Mouse (Mus musculus) midbrain, embryonic 11.5 days (tissue): Measurements from ENCODE around the gene Pmis2. TPM values are rescaled to one million over a fixed set of nuclear protein-coding genes. Genes with fewer than 3 reads are reported as not detected.
A peak's percentile ranks its signal among the peaks of the same experiment; 100 is the strongest.

Experiments
- ATAC-seq: fragments of 200-750 bp; cut with Nextera tagmentation; 2 replicates; pipeline ENCODE4 v1.8.0; 2017; ENCODE audit warnings: moderate TSS enrichment, moderate library complexity; ENCODE audit not compliant: low FRiP score
- DNase-seq: peaks from one replicate; pipeline ENCODE4 v3.0.0; 2015; ENCODE audit warnings: low spot score; ENCODE audit errors: missing footprints
- H3K27ac ChIP-seq: fragments of 300-500 bp; sonication (generic); 2 replicates; pipeline ENCODE4 v1.5.1; 2014; ENCODE audit warnings: low read depth, low read length
- H3K27me3 ChIP-seq: fragments of 300-500 bp; sonication (generic); 2 replicates; pipeline ENCODE4 v1.6.1; 2014; ENCODE audit warnings: mild to moderate bottlenecking, low read length, moderate library complexity, mixed read lengths; ENCODE audit not compliant: control insufficient read depth, insufficient read depth
- H3K36me3 ChIP-seq: fragments of 300-500 bp; sonication (generic); 2 replicates; pipeline ENCODE4 v1.6.1; 2014; ENCODE audit warnings: mild to moderate bottlenecking, low read length, moderate library complexity, mixed read lengths; ENCODE audit not compliant: control insufficient read depth, insufficient read depth
- H3K4me1 ChIP-seq: fragments of 300-500 bp; sonication (generic); 2 replicates; pipeline ENCODE4 v1.6.1; 2014; ENCODE audit warnings: low read length; ENCODE audit not compliant: control insufficient read depth, insufficient read depth
- H3K4me2 ChIP-seq: fragments of 300-500 bp; sonication (generic); 2 replicates; pipeline ENCODE4 v1.6.1; 2014; ENCODE audit warnings: mild to moderate bottlenecking, moderate library complexity
- H3K4me3 ChIP-seq: fragments of 300-500 bp; sonication (generic); 2 replicates; pipeline ENCODE4 v1.5.1; 2014; ENCODE audit warnings: low read depth, low read length
- H3K9ac ChIP-seq: fragments of 300-500 bp; sonication (generic); 2 replicates; pipeline ENCODE4 v1.6.1; 2014; ENCODE audit warnings: low read length
- H3K9me3 ChIP-seq: fragments of 300-500 bp; sonication (generic); 2 replicates; pipeline ENCODE4 v1.6.1; 2016; ENCODE audit warnings: low read length; ENCODE audit not compliant: control insufficient read depth
- WGBS: fragments of 180-500 bp; shearing (Covaris S2); extraction: QIAGEN DNeasy Blood & Tissue Kit; methylation state at CpG from one replicate; pipeline ENCODE4 v1.1.7; 2014; 5-methylcytosine and 5-hydroxymethylcytosine counted together
- polyA plus RNA-seq: library from polyadenylated mRNA; unstranded; fragments of >200 nt; fragmentation: Nextera tagmentation; extraction: Ambion mirVana; gene quantifications from 2 replicates; pipeline ENCODE4 v1.2.1, GENCODE M21; 2014

Gene Pmis2
- polyA plus RNA-seq, 1 experiment from 2014 or later: not detected

- whole genome bisulfite sequencing: 30% methylated on average over 4 of the region's 4 CpGs
- Histone ChIP-seq H3K9ac (no peak overlapping the region), H3K4me2 (no peak overlapping the region), H3K4me1 (0 out of 2 replicates have a peak, but pooled peaks cover 4% of the 10 kb centered on the region), H3K4me3 (no peak overlapping the region), H3K27me3 (peaks cover 25% of the 10 kb centered on the region), H3K27ac (no peak overlapping the region), H3K9me3 (no peaks in the 10 kb centered on the region), H3K36me3 (peaks cover 13% of the 10 kb centered on the region)
- DNase-seq (no peak), ATAC-seq (no peak)
These were observed 32.3 kb downstream of the Pmis2 start for GRCm38 (mm10) chr7:30639083-30639482.

DNA sequence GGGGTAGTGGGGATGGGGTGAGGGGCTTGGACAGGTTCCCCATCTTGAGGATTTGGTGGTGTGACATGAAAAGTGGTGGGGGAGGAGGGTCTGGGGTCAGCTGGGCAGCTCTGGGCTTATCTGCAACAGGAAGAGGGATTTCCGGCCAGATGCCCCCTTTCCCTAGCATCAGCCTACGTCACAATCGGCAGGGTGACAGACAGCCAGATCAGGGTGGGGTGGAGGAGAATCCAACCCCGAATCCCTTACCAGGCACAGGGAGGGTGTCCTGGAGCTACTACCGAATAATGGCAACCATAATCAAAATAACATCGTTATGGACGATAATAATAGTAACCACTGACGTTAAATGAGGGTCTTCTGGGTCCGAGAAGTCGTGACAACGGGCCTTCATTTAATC lies 35.0 kb downstream of the Pmis2 start:
- WGBS: 23% methylated on average over 11 of the region's 11 CpGs
- ATAC-seq (no peak), DNase-seq (peak; percentile 86)
- no peak overlapping the region for H3K27ac ChIP-seq
- no peak overlapping the region for H3K4me2 ChIP-seq
- H3K9ac ChIP-seq: no peak overlapping the region
- H3K9me3 ChIP-seq: no peaks in the 10 kb centered on the region
- H3K27me3 ChIP-seq: peaks cover 44% of the 10 kb centered on the region
- peaks cover under 1% of the 10 kb centered on the region; the same call in 1 of the 2 replicates for H3K36me3 ChIP-seq
- H3K4me1 ChIP-seq: 0 out of 2 replicates have a peak, but pooled peaks cover 4% of the 10 kb centered on the region
- H3K4me3 ChIP-seq: no peak overlapping the region

DNA sequence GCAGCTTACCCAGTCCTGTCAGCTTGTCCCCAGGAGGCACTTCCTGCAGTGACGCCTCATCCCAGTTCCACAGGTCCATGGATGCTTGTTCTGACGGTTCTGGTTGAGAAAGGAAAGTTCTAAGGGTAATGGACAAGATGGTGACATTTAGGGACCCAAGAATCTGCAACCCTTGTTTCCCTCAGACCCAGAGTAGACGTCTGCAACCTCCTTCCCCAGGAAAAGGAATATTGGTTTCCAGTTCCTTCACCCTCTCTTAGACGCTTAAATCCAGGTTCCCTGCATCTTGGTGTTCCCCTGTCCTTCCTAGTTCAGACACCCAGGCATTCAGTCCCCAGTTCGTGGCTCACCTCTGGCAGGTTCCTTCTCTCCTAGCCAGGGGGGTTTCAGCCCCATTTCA lies 35.7 kb downstream of the Pmis2 start, which contains the start of gene Etv2:
Gene Etv2 (minus strand): TSS at position 101 of the 400 bp plus-strand sequence.
- Histone ChIP-seq H3K36me3 (no peaks in the 10 kb centered on the region), H3K4me1 (0 out of 2 replicates have a peak, but pooled peaks cover 4% of the 10 kb centered on the region), H3K4me2 (peak within 1 kb of the TSS; percentile 16), H3K4me3 (0 out of 2 replicates have a peak within 1 kb of the TSS, but pooled peaks have one; percentile 10), H3K27me3 (peaks cover 46% of the 10 kb centered on the region), H3K9me3 (no peaks in the 10 kb centered on the region), H3K9ac (no peak within 1 kb of the TSS), H3K27ac (no peak within 1 kb of the TSS)
- ATAC-seq (no peak), DNase-seq (no peak)
- WGBS: 3% methylated on average over 5 of the region's 5 CpGs

DNA sequence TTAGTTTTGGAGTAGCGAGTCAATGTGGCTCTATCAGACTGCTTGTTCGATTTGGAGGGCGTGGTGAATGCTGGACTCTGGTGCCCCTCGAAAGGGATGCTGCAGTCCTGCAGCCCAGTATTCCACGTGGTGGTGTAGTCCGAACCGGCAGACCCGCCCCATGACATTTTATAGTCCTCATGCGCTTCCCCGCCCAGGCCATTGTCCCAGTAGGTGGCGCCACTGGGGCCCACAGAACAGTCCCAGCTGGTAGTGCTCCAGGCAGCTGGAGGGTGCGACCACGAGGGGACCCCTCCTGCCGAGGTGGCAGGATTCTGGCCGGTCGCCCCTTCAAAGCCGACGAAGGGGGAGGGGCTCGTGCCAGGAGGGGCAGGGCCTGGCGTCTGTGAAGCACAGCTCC lies 36.8 kb downstream of the Pmis2 start:
- Histone ChIP-seq H3K27ac (no peak overlapping the region), H3K4me2 (peak overlapping the region; percentile 16), H3K4me1 (0 out of 2 replicates have a peak, but pooled peaks cover 4% of the 10 kb centered on the region), H3K9ac (no peak overlapping the region), H3K9me3 (no peaks in the 10 kb centered on the region), H3K36me3 (no peaks in the 10 kb centered on the region), H3K4me3 (0 out of 2 replicates have a peak overlapping the region, but pooled peaks have one; percentile 10), H3K27me3 (peaks cover 46% of the 10 kb centered on the region)
- 0% methylated on average over 20 of the region's 20 CpGs for WGBS
- ATAC-seq: peak; percentile 73
- peak; percentile 96 for DNase-seq

- no peak overlapping the region for H3K4me2 ChIP-seq
- peak; percentile 85 for DNase-seq
These were observed 37.5 kb downstream of the Pmis2 start for GRCm38 (mm10) chr7:30633762-30634412.

DNA sequence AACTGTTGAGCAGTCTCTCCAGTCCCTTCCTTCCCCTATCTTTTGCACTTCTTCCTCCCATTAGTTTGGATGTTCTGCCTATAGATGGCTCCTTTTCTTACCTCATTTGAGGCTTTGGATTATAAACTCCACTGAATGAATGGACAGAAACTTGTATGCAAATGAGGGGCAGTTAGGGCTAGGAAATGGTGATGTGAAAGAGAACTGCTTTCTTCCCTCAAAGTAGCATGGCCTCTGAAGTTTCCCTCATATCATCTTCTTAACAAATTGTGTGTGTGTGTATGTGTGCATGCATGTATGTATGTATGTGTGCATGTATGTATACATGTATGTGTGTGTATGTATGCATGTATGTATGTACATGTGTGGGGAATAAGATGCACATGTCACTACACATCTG lies 42.4 kb downstream of the Pmis2 start:
- H3K4me3 ChIP-seq: no peak overlapping the region
- no peak for DNase-seq
- H3K27ac ChIP-seq: no peak overlapping the region
- H3K9me3 ChIP-seq: no peaks in the 10 kb centered on the region
- ATAC-seq: no peak
- H3K36me3 ChIP-seq: no peaks in the 10 kb centered on the region
- H3K9ac ChIP-seq: no peak overlapping the region
- H3K4me1 ChIP-seq: peaks cover 6% of the 10 kb centered on the region
- peaks cover 23% of the 10 kb centered on the region for H3K27me3 ChIP-seq
- no peak overlapping the region for H3K4me2 ChIP-seq

More at GRCm38 (mm10) chr7:30633762-30634412, 37.5 kb downstream of the Pmis2 start:
- no peak; the same call in 1 of the 2 replicates for ATAC-seq
- Histone ChIP-seq H3K4me1 (0 out of 2 replicates have a peak, but pooled peaks cover 4% of the 10 kb centered on the region), H3K9ac (no peak overlapping the region), H3K4me3 (no peak overlapping the region), H3K36me3 (no peaks in the 10 kb centered on the region), H3K27ac (no peak overlapping the region), H3K27me3 (peaks cover 48% of the 10 kb centered on the region), H3K9me3 (no peaks in the 10 kb centered on the region)
- WGBS: 6% methylated on average over 27 of the region's 27 CpGs

GRCm38 (mm10) chr7:30626647-30627046 lies 44.8 kb downstream of the Pmis2 start:
- Histone ChIP-seq H3K9ac (no peak overlapping the region), H3K36me3 (peaks cover 8% of the 10 kb centered on the region), H3K27me3 (peaks cover 5% of the 10 kb centered on the region; the same call in 1 of the 2 replicates), H3K4me1 (peaks cover 6% of the 10 kb centered on the region), H3K4me2 (no peak overlapping the region), H3K4me3 (peak overlapping the region; percentile 62), H3K27ac (no peak overlapping the region), H3K9me3 (no peaks in the 10 kb centered on the region)
- DNase-seq (no peak), ATAC-seq (0 out of 2 replicates have a peak, but pooled peaks have one; percentile 6)
- 85% methylated on average over 5 of the region's 5 CpGs for WGBS

DNA sequence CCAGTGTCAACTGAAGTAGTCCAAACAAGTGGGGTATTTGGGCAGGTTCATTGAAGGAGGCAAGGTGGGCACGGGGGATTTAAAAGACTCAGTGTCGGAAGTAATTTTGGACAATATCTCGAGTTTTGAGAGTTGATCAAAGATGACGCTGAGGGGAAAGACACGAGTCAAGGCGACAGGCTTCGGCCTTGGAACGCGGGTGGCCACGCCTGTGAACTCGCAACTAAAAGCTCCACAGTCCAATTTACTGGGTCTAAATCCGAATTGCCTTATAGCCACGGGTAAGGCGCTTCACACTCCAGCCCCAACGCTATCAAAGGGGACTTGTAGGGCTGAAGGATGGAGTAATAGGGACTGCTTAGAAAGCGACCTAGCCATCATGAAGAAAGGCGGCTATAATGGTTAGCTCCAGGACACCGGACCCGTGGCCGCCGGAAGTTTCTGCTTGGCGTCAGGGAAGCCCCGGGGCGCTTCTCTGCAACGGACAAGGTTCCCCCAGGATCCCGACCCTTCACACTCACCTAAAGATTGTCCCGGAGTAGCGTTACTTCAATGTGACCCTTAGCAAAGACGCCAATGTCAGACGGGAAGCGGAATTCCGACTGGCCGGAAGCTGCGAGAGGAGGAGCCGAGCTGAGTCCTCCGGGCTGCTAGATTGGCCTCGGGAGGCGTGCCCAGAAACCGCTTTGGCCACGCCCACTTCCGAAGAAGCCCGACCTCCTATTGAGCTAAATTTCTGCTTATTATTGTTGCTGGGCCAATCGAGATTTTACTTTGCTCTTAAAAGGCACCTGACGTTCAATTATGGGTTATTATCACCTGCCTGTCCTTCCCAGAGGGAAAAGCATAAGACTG lies 45.6 kb downstream of the Pmis2 start, which contains the start of gene Cox6b1:
Gene Cox6b1 (minus strand): TSS at position 622 of the 855 bp plus-strand sequence.
- H3K27ac ChIP-seq: no peak within 1 kb of the TSS
- ATAC-seq: peak; percentile 92
- peak within 1 kb of the TSS; percentile 87 for H3K4me2 ChIP-seq
- H3K9ac ChIP-seq: peak within 1 kb of the TSS; percentile 81
- H3K27me3 ChIP-seq: peaks cover 3% of the 10 kb centered on the region; the same call in 1 of the 2 replicates
- 2% methylated on average over 44 of the region's 44 CpGs for WGBS
- peak within 1 kb of the TSS; percentile 62 for H3K4me3 ChIP-seq
- H3K36me3 ChIP-seq: peaks cover 8% of the 10 kb centered on the region
- peaks cover 6% of the 10 kb centered on the region for H3K4me1 ChIP-seq
- no peaks in the 10 kb centered on the region for H3K9me3 ChIP-seq
- DNase-seq: peak; percentile 99
